Mouse (Mus musculus): ENCODE results near the gene Mxra8. TPM values are rescaled to one million over a fixed set of nuclear protein-coding genes. Genes with fewer than 3 reads are reported as not detected.

Mxra8 gene
- polyA plus RNA-seq, 1 experiment from 2014 or later: 330 TPM

DNA sequence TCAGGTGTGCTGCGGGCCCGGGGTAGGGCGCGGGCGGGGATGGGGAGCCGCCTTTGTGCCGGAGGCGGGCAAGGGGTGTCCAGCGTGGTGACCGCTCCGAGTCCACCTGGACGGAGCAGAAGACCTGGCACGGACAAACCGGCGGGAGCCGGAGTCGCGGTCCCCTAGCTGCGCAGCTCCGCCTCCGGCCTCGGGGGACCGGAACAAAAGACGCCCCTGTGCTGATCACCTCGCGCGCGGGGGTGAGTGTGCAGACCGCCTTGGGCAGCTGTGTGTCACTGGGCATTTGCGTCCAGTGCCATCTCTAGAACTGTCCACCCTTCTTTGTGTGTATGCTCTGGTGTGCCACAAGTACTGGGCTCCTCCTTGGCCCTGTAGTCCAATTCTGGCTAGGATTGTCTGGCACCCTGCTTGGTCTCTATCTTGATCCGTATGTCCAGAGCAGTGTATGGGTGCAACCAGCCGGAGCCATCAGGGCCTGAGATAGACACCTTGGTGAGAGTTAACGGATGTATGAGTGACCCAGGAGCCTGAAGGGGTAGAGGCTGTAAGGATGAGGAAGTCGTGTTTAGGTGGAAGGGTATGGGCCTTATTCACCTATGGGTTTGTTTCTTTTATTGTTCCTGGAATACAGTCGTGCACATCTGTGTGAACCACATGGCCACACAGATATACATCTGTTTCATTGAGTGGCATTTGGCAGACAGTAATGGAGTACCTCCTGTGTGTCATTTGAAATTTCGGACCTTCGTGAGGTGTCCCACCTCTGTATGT lies 53.1 kb downstream of the Mxra8 start:
- WGBS: 5% methylated on average over 37 of the region's 37 CpGs
- H3K9ac ChIP-seq (replicated peaks; ENCODE audit: low read depth): peak overlapping the region; percentile 91

GRCm38 (mm10) chr4:155893212-155893690 lies 53.8 kb downstream of the Mxra8 start:
- Histone ChIP-seq H3K27ac (ENCODE audit: low read length) (no peak overlapping the region), H3K9ac (replicated peaks; ENCODE audit: low read depth) (no peak overlapping the region; the same call in 1 of the 2 replicates), H3K4me3 (ENCODE audit: low read depth, low read length) (peak overlapping the region; percentile 90; the same call in 1 of the 2 replicates), H3K4me2 (replicated peaks; ENCODE audit: low read depth, low read length) (peak overlapping the region; percentile 97), H3K27me3 (replicated peaks; ENCODE audit: insufficient read depth, low read length) (no peaks in the 10 kb centered on the region), H3K9me3 (ENCODE audit: low read length) (no peaks in the 10 kb centered on the region), H3K4me1 (ENCODE audit: insufficient read depth, low read depth, low read length) (peaks cover 29% of the 10 kb centered on the region), H3K36me3 (ENCODE audit: insufficient read depth, low read length) (peaks cover 10% of the 10 kb centered on the region; the same call in 1 of the 2 replicates)
- no peak for TF ChIP-seq CTCF (IDR thresholded peaks at IDR 0.05)
- TF ChIP-seq EP300 (IDR thresholded peaks at IDR 0.05): no peak
- no peak for ATAC-seq
- 67% methylated on average over 8 of the region's 8 CpGs for WGBS
- DNase-seq (ENCODE audit: low spot score): no peak

More for the DNA sequence above, 53.1 kb downstream of the Mxra8 start:
- Histone ChIP-seq H3K27ac (ENCODE audit: low read length) (peak overlapping the region; percentile 99), H3K4me3 (ENCODE audit: low read depth, low read length) (peak overlapping the region; percentile 90), H3K36me3 (ENCODE audit: insufficient read depth, low read length) (peaks cover 12% of the 10 kb centered on the region; the same call in 1 of the 2 replicates), H3K4me2 (replicated peaks; ENCODE audit: low read depth, low read length) (peak overlapping the region; percentile 97), H3K4me1 (ENCODE audit: insufficient read depth, low read depth, low read length) (peaks cover 29% of the 10 kb centered on the region), H3K27me3 (replicated peaks; ENCODE audit: insufficient read depth, low read length) (no peaks in the 10 kb centered on the region), H3K9me3 (ENCODE audit: low read length) (no peaks in the 10 kb centered on the region)
- ATAC-seq: peak; percentile 22
- DNase-seq (ENCODE audit: low spot score): peak; percentile 48
- no peak for TF ChIP-seq EP300 (IDR thresholded peaks at IDR 0.05)
- TF ChIP-seq CTCF (IDR thresholded peaks at IDR 0.05): no peak

Small RNA genes within 50 kb of the gene (microRNA-seq; reads per million reads assigned to microRNA genes)
- gene Gm27743: not detected

Other genes with a start within 250 kb of the Mxra8 start
- gene Slc35e2, start 238.3 kb upstream of the Mxra8 start, polyA plus RNA-seq (2015; fragmentation: Nextera tagmentation; extraction: Ambion mirVana): 3.1 and 3.7 TPM in 2 replicates
- gene Cdk11b, start 214.8 kb upstream of the Mxra8 start, polyA plus RNA-seq (2015; fragmentation: Nextera tagmentation; extraction: Ambion mirVana): 67.3 and 74.4 TPM in 2 replicates
- gene Gm10563, start 194.3 kb upstream of the Mxra8 start, polyA plus RNA-seq (2015; fragmentation: Nextera tagmentation; extraction: Ambion mirVana): not detected in 2 replicates
- gene Mmp23, start 186.3 kb upstream of the Mxra8 start, polyA plus RNA-seq (2015; fragmentation: Nextera tagmentation; extraction: Ambion mirVana): 44.5 and 46.2 TPM in 2 replicates
- gene Mib2, start 170.5 kb upstream of the Mxra8 start, polyA plus RNA-seq (2015; fragmentation: Nextera tagmentation; extraction: Ambion mirVana): 16.3 and 19.8 TPM in 2 replicates
- gene Fndc10, start 145.3 kb upstream of the Mxra8 start, polyA plus RNA-seq (2015; fragmentation: Nextera tagmentation; extraction: Ambion mirVana): 3.3 and 3.6 TPM in 2 replicates
- gene Ssu72, start 134.9 kb upstream of the Mxra8 start, polyA plus RNA-seq (2015; fragmentation: Nextera tagmentation; extraction: Ambion mirVana): 166 and 178 TPM in 2 replicates
- 0.58 and 0.63 TPM in 2 replicates for gene Tmem240, start 104.9 kb upstream of the Mxra8 start, polyA plus RNA-seq (2015; fragmentation: Nextera tagmentation; extraction: Ambion mirVana)
- gene Atad3a, start 78.6 kb upstream of the Mxra8 start, polyA plus RNA-seq (2015; fragmentation: Nextera tagmentation; extraction: Ambion mirVana): 26.1 and 28.5 TPM in 2 replicates
- 6.5 and 7.0 TPM in 2 replicates for gene Vwa1, start 65.0 kb upstream of the Mxra8 start, polyA plus RNA-seq (2015; fragmentation: Nextera tagmentation; extraction: Ambion mirVana)
- gene Tmem88b, start 53.8 kb upstream of the Mxra8 start, polyA plus RNA-seq (2015; fragmentation: Nextera tagmentation; extraction: Ambion mirVana): 0.13 and 0.31 TPM in 2 replicates
- gene Ankrd65, start 49.2 kb upstream of the Mxra8 start, polyA plus RNA-seq (2015; fragmentation: Nextera tagmentation; extraction: Ambion mirVana): 6.0 and 6.6 TPM in 2 replicates
- 164 and 186 TPM in 2 replicates for gene Mrpl20, start 36.8 kb upstream of the Mxra8 start, polyA plus RNA-seq (2015; fragmentation: Nextera tagmentation; extraction: Ambion mirVana)
- 110 and 122 TPM in 2 replicates for gene Ccnl2, start 27.2 kb upstream of the Mxra8 start, polyA plus RNA-seq (2015; fragmentation: Nextera tagmentation; extraction: Ambion mirVana)
- 117 and 128 TPM in 2 replicates for gene Aurkaip1, start 8.4 kb upstream of the Mxra8 start, polyA plus RNA-seq (2015; fragmentation: Nextera tagmentation; extraction: Ambion mirVana)
- 9.1 and 11.9 TPM in 2 replicates for gene Dvl1, start 7.7 kb downstream of the Mxra8 start, polyA plus RNA-seq (2015; fragmentation: Nextera tagmentation; extraction: Ambion mirVana)
- gene Tas1r3, start 23.7 kb downstream of the Mxra8 start, polyA plus RNA-seq (2015; fragmentation: Nextera tagmentation; extraction: Ambion mirVana): 0.19 and 0.25 TPM in 2 replicates
- 10.8 and 13.8 TPM in 2 replicates for gene Cptp, start 29.8 kb downstream of the Mxra8 start, polyA plus RNA-seq (2015; fragmentation: Nextera tagmentation; extraction: Ambion mirVana)
- gene Ints11, start 29.9 kb downstream of the Mxra8 start, polyA plus RNA-seq (2015; fragmentation: Nextera tagmentation; extraction: Ambion mirVana): 31.7 and 34.8 TPM in 2 replicates
- gene Pusl1, start 52.1 kb downstream of the Mxra8 start, polyA plus RNA-seq (2015; fragmentation: Nextera tagmentation; extraction: Ambion mirVana): 29.3 and 29.9 TPM in 2 replicates
- 12.7 and 13.4 TPM in 2 replicates for gene Acap3, start 52.1 kb downstream of the Mxra8 start, polyA plus RNA-seq (2015; fragmentation: Nextera tagmentation; extraction: Ambion mirVana)
- gene Ube2j2, start 104.2 kb downstream of the Mxra8 start, polyA plus RNA-seq (2015; fragmentation: Nextera tagmentation; extraction: Ambion mirVana): 66.6 and 67.0 TPM in 2 replicates
- gene C1qtnf12, start 122.6 kb downstream of the Mxra8 start, polyA plus RNA-seq (2015; fragmentation: Nextera tagmentation; extraction: Ambion mirVana): 30.6 and 36.2 TPM in 2 replicates
- gene B3galt6, start 153.0 kb downstream of the Mxra8 start, polyA plus RNA-seq (2015; fragmentation: Nextera tagmentation; extraction: Ambion mirVana): 6.8 TPM in 2 replicates
- gene Sdf4, start 153.2 kb downstream of the Mxra8 start, polyA plus RNA-seq (2015; fragmentation: Nextera tagmentation; extraction: Ambion mirVana): 155 and 166 TPM in 2 replicates
- 4.9 and 5.2 TPM in 2 replicates for gene Tnfrsf4, start 174.2 kb downstream of the Mxra8 start, polyA plus RNA-seq (2015; fragmentation: Nextera tagmentation; extraction: Ambion mirVana)
- 1.6 and 1.9 TPM in 2 replicates for gene Tnfrsf18, start 186.5 kb downstream of the Mxra8 start, polyA plus RNA-seq (2015; fragmentation: Nextera tagmentation; extraction: Ambion mirVana)
- 2.1 and 2.5 TPM in 2 replicates for gene Ttll10, start 219.7 kb downstream of the Mxra8 start, polyA plus RNA-seq (2015; fragmentation: Nextera tagmentation; extraction: Ambion mirVana)

All from lung, postnatal 0 days (tissue).